Mouse (Mus musculus) Muller cell, postnatal 12 days (primary cell): Measurements from ENCODE around the gene Tcf7l2.

ENCODE experiments used
- DNase-seq: peaks from one replicate; pipeline ENCODE4 v3.0.0-alpha.2; 2015; ENCODE audit errors: inconsistent ontology term

The Tcf7l2 gene

DNA sequence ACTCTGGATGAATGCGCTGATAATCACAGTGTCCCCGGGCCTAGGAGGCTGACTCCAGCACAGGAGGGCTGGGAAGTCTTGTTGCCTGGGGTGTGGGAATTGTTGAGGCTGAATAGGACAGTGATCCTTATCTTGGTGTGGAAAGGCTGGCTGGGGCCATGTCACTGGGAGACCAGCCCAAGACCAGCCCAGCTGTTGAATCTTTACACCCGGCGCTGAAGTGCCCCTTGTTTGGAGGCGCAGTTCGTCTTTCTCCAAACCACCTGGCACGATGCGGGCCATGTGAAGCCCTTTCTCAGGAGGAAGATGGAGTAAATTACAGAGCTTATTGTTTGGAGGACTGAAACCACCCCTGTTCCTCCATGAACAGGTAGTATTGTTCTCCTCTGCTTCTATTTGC is 15.1 kb downstream of the Tcf7l2 start:
- DNase-seq, result peak; percentile 16

DNA sequence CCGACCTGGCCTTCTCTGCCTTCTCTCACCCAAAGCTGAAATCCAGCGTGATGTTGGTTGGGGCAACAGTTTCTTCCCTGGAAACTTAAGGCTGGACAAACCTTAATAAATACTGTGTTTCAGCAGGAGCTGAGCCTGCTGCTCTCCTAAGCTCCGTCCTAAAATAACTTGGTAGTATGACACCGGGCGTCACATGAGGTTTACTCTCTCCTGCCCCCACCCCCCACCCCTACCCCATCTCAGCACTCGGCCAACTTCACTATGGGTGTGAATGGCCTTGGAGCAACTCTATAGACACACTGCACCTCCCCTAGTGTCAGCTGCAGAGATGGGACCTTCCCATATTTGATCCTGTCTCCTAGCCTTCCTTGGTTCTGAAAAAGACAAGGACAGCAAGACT is 15.8 kb downstream of the Tcf7l2 start:
- DNase-seq, result no peak

DNA sequence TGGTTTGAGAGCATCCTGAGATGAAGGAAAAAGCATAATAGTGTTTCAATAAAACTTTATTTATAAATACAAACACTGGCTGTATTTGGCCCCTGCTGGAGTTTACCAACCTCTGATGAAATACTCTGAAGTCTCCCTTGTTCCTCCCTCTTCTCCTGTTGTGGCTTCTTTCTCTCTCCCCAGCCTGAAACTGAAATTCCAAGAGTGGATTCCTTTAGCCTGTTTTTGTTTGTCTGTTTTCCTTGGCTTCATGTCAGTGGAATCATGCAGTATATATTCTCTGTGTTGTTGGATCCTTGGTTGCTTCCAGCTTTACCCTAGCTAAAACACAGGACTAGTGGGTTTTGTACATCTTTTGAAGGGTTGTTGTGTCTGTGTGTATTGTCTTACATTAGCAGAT is 16.5 kb downstream of the Tcf7l2 start:
- DNase-seq, result peak; percentile 17

DNA sequence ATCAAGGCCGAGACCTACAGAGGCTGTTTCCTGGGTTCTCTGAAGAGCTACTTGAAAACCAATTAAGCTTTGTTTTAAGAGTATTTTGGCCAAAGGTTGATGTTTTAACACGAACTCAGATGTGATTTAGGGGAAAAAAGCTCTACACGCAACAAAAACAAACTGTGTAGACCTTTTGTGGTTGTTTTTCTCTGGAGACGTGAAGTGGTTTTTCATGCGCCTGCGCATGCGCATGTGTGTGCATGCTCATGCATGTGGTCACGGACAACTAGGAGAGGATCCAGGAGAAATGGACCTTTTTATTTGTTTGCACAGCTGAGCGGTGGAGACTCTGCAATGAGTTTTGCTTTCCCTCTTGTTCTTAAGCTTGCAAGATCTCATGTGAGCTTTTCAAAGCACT is 17.4 kb downstream of the Tcf7l2 start:
- DNase-seq, result no peak

DNA sequence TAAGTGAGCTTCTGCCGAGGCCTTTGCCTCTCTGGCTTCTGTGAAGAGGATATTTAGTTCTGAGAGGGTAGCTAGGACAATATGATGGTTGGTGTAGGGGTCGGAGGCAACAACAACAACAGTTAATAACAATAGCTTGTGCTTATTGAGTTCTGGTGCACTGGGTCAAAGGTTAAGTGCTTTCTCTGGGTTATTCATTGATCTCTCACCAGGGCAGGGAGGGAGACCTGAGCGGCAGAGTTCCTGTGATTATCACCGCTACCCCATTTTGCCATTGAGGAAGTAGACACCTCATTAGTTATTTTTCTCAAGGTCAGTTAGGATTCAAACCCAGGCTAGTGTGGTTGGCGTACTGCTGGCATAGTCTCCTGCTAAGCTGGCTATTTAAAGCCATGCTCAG is 19.5 kb downstream of the Tcf7l2 start:
- DNase-seq, result no peak

DNA sequence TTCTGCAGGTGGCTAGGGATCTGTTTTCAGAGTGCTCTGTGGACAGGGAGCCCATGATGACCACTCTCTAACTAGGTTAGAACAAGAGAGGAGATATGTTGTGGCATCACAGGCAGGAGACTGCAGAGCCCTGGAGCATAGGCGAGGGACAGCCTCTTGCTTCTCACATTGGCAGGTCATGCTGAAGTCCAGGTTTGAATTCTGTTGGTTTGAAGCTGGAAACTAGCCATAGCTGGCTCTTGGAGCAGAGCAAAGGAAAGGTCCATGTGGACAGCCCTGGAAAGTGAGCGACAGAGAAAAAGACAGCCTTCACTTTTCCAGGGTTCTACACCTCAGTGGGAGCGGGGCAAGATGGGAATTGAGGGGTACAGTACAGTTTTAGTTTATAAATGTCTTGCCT is 20.6 kb downstream of the Tcf7l2 start:
- DNase-seq, result no peak

DNA sequence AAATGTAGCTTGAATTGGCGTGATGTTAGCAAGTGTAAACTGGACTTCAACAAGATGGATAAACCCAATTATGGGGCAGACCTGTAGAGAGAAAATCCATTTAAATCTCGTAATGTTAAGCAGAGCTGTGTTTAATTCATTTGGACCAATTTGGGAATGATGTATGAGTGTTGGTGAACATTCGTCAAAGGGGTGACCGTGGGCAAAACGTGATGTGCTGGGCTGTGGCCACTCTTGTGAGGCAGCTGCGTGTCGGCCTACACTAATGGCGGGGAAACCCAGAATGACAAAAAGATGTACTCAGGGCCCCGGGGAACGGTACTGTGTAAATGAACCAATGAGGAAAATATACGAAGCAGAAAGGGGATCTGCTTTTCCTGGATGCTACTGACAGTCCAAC is 24.2 kb downstream of the Tcf7l2 start:
- DNase-seq, result no peak

DNA sequence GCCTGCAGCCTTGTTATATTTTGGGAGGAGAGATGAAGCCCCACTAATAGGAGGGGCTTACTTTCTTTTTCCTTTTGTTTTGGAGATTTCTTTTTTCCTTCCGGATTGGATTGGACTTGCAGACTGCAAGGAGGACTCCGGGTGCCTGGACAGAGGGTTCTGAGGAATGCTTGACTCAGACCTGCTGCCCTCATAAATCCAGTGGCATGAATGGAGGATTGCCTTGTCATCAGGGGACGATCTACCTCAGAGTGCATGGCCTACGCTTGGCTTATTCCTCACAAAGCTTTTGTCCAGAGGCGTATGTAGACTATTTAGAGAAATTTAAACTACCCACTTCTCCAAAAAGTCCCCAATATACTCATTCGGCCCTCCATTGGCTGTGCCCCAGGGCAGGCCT is 25.5 kb downstream of the Tcf7l2 start:
- no peak for DNase-seq

DNA sequence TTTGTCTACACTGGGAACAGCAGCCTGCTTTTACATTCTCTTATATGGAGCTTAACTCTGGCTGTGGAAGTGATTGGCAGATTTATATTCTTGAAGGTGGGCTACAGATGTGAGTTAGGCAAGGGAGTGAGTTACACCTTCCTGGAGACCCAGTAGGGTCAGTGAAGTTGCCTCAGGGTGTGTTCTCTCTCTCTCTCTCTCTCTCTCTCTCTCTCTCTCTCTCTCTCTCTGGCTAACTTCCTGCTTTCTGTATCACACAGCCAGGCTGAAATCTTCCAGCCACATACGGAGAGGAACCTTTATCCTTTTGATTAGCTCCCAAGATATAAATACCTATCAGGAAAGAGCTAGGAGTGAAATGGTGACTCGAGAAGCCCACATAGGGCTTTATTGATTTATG is 26.0 kb downstream of the Tcf7l2 start:
- DNase-seq, result no peak

DNA sequence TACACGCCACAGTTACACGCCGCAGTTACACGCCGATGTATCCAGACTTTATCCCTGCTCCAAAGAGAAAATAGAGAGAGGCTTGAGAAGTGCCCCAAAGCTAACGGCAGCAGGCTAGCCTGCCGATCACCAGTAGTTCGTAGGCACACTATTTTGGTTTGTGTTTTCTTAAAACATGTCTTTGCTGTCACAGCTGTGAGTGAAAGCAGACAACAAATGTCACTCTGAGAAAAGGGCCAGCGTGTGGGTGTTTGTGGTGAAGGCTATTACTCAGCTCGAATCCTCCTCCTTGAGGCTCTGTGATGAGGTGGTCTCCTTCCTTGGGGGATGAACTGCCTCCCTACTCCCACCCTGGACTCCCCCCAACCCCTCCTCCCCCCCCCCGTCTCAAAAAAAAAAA is 26.6 kb downstream of the Tcf7l2 start:
- no peak for DNase-seq

DNA sequence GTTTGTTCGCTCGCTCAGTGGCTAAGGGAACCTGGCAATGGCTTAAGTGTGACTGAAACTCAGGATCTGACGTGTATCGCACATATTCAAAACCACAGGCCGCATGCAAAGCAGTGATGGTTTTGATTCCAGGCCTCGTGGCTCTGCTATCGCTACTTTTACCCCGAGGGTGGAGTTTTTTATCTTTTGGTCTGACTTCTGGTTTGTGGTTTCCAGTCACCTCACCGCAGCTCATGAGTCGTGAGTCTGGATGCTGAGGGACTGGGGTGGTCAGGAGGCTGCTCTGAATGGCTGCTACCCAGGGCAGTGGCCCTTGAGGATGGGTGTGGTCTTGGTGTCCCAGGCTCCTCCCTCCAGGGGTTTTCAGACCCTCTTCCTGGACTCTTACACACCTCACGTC is 27.3 kb downstream of the Tcf7l2 start:
- DNase-seq, result no peak

DNA sequence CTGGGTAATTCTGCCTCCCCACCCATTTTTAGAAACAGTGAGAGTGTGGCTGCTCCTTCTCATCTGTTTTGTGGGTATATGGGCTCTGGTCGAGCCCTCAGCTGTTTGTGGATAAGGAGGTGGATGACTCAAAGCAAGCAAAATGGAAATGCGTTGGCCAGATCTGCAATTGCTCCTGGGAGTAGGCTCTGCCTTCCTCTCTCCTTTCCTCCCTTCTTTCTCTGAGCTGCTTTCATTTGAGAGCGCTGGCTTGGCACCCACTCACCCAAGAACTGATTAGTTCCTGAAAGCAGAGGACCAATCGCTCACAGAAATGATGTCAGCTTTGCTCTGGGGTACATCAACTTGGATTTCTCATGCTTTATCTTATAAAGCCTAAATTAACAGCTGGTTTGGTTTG is 32.7 kb downstream of the Tcf7l2 start:
- DNase-seq, result peak; percentile 77

DNA sequence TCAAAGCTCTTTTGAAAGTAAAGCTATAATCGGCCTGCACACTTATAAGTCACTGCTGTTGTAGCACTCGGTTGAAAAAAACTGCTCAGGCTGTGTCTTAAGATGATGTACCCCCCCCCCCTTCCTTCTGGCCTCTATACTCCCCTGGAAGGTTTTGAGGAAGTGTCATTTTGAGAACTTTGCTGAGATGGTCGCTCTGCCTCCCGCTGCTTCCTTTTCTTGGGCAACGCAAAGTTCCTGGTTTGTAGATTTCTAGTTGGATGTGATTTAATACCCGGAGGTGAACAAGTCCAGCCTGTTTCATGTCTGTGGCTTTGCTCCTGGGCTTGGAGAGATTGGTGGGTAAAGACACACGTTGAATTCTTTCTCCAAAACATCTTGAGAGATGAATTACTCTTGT is 33.2 kb downstream of the Tcf7l2 start:
- no peak for DNase-seq

DNA sequence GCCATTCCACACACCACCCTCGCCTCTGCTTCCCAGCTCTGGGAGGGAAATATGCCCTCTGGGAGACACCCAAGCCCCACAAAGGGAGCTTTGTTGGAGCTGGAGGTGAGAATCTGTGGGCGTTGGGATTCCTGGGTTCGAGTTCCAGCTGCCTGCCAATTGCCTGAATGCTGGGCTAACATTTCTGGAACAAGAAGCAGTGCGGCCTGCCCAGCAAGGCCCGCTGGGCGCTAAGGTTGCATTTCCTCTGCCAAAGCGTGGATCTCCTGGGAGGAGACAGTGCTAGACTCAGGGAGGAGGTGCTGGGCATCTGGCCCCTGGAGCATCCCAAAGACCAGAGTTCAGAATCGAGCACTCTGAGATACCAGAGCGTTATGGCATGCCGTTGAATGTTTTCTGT is 38.3 kb downstream of the Tcf7l2 start:
- DNase-seq, result peak; percentile 91

DNA sequence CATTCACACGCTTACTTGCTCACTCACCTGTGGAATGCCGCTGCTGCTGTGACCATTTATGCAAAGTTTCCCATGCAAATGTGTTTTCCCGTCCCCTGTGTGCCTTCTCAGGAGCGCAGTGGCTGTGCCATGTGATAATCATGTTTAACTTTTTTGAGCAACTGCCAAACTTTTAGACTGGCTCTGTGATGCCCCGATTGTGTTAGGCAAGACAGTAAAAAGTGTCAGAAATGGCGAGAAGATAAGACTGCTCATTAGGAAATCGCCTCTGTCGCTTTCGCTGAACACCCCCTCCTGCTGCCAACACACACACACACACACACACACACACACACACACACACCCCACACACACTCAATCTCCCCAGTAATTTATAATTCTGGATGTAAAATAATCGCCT is 39.5 kb downstream of the Tcf7l2 start:
- DNase-seq, result no peak

DNA sequence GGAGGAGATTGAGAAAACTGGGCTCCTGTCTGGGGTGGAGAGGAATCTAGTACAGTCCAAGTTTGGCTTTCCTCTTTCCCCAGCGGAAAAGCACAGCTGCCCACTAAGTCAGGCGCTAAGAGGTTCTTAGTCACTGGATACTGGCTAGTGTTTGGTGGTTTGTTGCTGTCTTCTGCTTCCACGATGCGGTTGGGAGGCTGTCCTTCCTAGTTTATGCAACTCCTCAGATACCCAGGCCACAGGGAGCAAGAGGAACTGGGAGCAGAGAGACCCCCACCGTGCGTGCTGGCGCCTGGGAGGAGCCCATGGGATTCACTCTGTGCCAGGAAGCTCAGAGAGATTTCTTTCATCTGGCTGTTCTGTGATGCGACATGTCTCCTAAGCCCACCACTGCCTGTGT is 40.1 kb downstream of the Tcf7l2 start:
- no peak for DNase-seq

DNA sequence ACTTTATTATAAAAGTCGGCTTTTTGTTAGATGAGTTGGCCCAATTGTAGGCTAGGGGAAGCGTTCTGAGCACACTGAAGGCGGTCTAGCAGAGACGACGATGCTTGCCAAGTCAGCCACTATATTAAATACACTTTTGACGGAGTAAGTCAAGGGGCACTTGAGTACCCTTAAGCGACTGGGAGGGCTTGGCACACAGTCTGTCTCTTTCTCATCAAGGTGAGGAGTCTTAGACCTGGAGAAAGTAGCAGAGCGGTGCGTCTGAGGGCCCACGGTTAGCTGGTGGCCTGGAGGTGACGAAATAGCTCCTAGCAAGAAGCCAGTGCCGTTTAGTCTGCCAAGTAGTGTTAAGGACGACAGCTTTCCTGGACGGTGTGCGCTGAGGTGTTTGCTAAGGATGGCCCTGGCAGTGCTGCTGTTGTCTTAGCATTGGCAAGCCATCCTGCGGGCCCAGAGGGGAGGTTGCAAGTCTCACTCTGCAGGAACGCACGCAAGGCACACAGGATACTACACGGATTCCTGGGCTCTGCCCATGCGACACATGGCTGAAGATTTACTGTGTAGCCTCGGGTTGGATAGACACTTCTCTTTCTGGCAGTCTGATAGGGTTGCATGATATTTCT is 43.3 kb downstream of the Tcf7l2 start:
- no peak for DNase-seq

DNA sequence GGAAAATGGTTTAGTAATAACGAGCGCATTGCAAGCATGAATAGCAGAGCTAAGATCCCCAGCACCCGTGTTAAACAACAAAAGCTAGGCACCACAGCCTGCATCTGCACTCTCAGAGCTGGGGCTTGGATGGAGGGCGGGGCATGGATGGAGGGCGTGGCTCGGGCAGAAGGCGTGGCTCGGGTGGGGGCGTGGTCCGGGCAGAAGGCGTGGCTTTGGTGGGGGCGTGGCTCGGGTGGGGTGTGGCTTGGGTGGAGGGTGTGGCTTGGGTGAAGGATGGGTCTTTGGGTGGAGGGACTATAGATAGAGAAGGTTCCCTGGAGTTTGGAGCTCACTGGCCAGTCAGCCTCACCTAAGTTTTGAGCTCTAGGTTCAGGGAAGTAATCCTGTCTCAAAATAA is 45.8 kb downstream of the Tcf7l2 start:
- no peak for DNase-seq

DNA sequence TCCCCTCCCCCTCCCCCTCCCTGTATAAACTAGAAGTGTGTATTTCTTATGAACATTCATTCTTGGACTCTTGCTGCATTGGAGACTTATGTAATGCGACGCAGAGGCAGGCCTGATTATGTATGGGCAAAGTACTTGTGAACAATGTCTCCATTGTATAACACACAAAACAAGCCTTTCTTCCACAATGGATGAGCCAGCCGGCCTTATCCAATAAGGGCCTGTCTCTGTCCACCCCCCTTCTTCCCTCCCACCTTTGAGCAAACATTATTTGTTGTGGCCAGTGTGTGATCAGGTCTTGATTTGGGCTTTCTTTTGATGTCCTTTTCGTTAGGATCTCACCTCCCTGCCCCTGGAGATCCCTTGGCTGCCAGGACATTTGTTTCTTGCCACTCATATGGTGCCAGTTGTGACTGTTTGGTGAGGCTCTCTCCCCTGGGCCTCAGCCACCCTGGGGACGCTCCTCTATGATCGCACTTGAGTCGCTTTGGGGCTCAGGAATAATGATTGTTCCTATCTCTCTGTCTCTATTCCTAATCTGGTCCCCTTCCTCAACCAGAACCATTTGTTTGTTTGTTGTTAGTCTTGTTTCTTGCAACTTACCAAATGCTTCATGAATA is 46.8 kb downstream of the Tcf7l2 start:
- DNase-seq, result peak; percentile 93

DNA sequence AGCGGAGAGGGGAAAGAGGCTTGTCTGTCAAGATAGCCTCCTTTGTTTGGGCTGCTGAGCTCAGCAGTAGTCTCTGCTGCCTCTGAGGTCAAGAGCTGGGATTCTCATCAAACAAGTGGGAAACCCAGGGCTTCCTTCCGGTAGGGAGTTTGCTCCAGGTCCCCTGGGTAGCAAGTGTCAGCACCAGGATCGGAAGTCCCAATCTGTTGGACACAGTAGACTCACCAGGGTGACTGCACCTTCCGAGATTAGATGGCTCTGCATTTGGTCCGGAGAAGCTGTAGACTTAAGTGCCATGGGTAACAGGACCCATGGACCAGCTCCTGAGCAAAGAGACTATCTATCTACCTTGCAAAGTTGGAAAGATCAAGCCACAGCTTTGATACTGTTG is 47.3 kb downstream of the Tcf7l2 start:
- DNase-seq, result no peak

DNA sequence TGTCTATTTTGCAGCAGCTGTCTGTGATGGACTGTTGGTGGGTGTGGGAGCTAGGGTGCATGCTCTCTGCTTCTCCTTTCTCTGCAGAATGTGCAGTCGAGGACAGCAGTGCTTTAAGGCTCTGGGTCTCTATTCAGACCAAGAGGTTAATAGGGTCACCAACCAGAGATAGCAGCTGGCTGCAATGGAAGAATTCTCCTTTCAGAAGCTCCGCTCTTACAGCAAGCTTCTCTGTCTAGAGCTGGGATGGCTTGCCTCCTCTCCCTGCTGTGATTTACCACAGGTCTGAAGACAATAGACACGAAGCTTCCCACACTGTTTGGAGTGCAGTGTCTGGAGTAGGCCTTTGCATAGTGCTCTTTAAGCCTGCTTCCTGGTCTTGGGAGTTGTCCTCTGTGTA is 48.2 kb downstream of the Tcf7l2 start:
- DNase-seq, result no peak

DNA sequence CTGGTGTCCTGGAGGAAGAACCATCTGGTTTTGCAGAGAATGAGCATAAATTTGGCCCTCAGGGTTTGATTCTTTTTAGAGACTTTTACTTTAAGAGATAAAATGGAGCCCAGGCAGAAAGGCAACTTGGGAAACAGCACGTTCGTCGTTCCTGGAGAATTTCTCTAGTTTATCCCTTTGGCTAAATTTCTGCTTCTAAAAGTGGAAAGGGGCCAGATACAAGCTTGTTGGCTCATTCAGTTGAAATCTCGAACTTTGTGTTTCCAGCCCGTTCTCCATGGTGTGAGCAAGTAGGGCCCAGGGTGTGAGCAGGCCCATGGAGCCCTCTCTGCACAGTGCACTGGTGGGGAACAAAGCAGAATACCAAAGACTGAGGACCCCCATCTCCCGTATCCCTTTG is 49.7 kb downstream of the Tcf7l2 start:
- DNase-seq, result no peak

DNA sequence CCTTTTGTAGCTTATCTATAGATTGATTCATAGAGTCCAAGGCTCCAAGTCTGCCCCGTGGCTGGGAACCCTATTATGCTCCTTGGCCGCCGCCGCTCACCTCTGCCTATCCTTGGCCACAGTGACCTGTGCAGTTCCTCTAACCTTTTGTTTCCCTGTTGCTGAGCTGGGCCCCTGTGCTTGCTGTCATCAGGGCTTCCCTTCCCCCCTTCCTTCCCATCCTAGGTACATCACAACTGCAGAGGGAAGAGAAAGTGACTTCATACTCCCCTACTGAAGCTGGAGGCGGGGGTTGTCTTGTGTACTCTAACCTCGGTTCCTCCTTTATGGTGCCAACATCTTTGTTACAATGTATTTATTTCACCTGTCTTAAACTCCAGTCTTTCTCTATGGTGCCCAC is 50.3 kb downstream of the Tcf7l2 start:
- DNase-seq, result no peak

DNA sequence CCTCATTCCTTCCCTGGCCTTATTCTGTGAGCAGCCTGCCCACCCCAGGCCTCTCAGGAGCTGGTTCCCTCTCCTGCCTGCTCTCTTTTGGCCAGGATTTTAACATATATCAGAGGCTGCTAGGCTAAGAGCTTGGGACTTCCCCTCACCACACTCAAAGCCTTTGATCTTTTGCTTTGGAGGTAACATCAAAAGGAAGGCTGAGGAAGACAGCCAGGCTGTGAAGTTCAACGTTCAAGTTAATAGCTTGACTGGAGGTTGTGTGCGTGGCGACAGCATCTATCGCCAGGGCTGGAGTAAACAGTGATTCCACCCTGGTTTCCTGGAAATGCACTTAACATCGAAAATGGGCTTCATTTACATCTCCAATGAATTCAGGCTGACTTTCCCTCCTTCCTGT is 51.0 kb downstream of the Tcf7l2 start:
- no peak for DNase-seq
